14 mouse cellular contexts compared by ENCODE assay signal in the genomic region with DNA sequence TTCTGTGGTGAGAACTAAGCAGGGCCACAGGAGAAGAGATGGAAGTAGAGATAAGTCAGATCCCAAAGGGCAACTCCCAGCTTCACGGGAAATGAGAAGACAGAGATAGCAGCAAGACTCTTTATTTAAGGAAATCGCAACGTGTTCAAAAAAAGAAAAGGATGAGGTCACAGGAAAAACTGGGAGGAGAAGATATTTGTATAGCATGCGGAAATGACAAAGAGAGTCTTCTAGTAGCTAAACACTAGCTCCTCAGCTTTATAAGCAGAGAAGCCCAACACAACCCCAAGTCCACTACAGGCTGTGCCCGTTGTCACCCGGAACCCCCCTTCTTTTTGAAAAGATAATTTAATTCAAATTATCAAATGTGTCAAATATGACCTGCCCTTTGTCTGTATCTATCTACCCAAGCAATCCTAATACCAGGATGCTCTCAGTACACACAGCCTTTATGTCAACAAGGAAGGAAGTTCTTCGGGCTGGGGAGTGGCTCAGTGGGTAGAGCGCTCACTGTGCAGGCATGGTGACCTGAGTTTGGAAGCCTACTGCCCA. TPM values are rescaled to one million over a fixed set of nuclear protein-coding genes. Genes with fewer than 3 reads are reported as not detected.
DNase-seq lines count a peak whose midpoint lies in the region; ATAC-seq and TF ChIP-seq lines count a peak whose summit lies in the region.
"Had no signal": no experiment of that assay in that cellular context is flagged by ENCODE, and none has a peak within 500 bp of the region (broad histone marks: within the 10 kb centered on the region; RNA-seq: fewer than 3 reads in every experiment).

No protein-coding gene starts in this region.

- ATAC-seq in heart, postnatal 0 days (ENCODE audit: insufficient read depth, low read depth) = no peak
- ATAC-seq: hindbrain, postnatal 0 days had no signal

- peak overlapping the region; percentile 56 for H3K27ac ChIP-seq in heart, postnatal 0 days (ENCODE audit: low read depth)
- H3K27ac ChIP-seq: hindbrain, postnatal 0 days had no signal

- no peaks in the 10 kb centered on the region for H3K36me3 ChIP-seq in heart, postnatal 0 days (replicated peaks; ENCODE audit: control insufficient read depth, insufficient read depth, low read length)

- H3K9ac ChIP-seq in heart, postnatal 0 days (replicated peaks; ENCODE audit: low read depth, low read length) = no peak overlapping the region

- no peak overlapping the region for H3K4me2 ChIP-seq in heart, postnatal 0 days (ENCODE audit: low read depth, low read length)

- H3K4me1 ChIP-seq in heart, postnatal 0 days (ENCODE audit: control insufficient read depth, insufficient read depth) = peaks cover 11% of the 10 kb centered on the region

- H3K27me3 ChIP-seq in heart, postnatal 0 days (ENCODE audit: control insufficient read depth, insufficient read depth, low read length) = no peaks in the 10 kb centered on the region

- peak; percentile 22 for DNase-seq in adrenal gland, adult 2 months
- DNase-seq in adrenal gland, postnatal 10 days = no peak
- DNase-seq in kidney, postnatal 36 days = peak; percentile 35 to 60
- DNase-seq in kidney, postnatal 14 days = no peak
- DNase-seq in heart, postnatal 0 days (ENCODE audit: low spot score) = peak; percentile 50
- peak; percentile 81 for DNase-seq in lung, postnatal 25 days (ENCODE audit: low spot score)
- DNase-seq in frontal cortex, postnatal 25 days (ENCODE audit: low spot score in 2 of 2) = no peak
- DNase-seq in gastrocnemius, adult 8-10 months (ENCODE audit: low spot score in 2 of 2) = no peak
- DNase-seq: adrenal gland, adult 8-10 months; cerebellum, adult 11 months; thymus, adult 18-20 months had no signal

- WGBS in heart, postnatal 0 days = 51% methylated on average over 8 of the region's 8 CpGs

- TF ChIP-seq EP300 in heart, postnatal 0 days (IDR thresholded peaks at IDR 0.05; ENCODE audit: low read depth) = peak; percentile 65; the same call in 1 of the 2 replicates

- no peak for TF ChIP-seq CTCF in heart, postnatal 0 days (IDR thresholded peaks at IDR 0.05; ENCODE audit: low read depth)

- H3K9me3 ChIP-seq in heart, postnatal 0 days (replicated peaks; ENCODE audit: control insufficient read depth, low read length) = no peaks in the 10 kb centered on the region

- no peak overlapping the region for H3K4me3 ChIP-seq in heart, postnatal 0 days (ENCODE audit: low read depth, low read length)

RNA-seq across cellular contexts. Expression of a gene that starts 3.1 kb away (rescaled TPM):
- total RNA-seq in adrenal gland, adult 2 months (2021) = 10 to 100 TPM; 11.9 to 12.4 TPM
- polyA plus RNA-seq in adrenal gland, adult 2 months (2012; rRNA removed) = 27.4 and 34.8 TPM in 2 replicates
- total RNA-seq in adrenal gland, postnatal 10 days (2021) = 10 to 100 TPM; 12.1 to 17.8 TPM
- total RNA-seq in heart, postnatal 0 days (2014; rRNA removed; ENCODE audit: low replicate concordance) = 12.4 and 21.9 TPM in 2 replicates
- polyA plus RNA-seq in heart, postnatal 0 days (2015; fragmentation: Nextera tagmentation; extraction: Ambion mirVana) = 4.6 and 5.1 TPM in 2 replicates
- 1 to 10 TPM; 2.8 to 4.0 (median 3.3) TPM for total RNA-seq in gastrocnemius, adult 8-10 months (2022)

RNA-seq across cellular contexts. Expression of a gene that starts 25.6 kb away (rescaled TPM):
- 10 to 100 TPM; 49.9 to 53.8 TPM for total RNA-seq in adrenal gland, adult 2 months (2021)
- 68.9 and 69.9 TPM in 2 replicates for polyA plus RNA-seq in adrenal gland, adult 2 months (2012; rRNA removed)
- total RNA-seq in adrenal gland, postnatal 10 days (2021) = 10 to 100 TPM; 44.4 to 51.7 TPM
- 22.8 and 42.1 TPM in 2 replicates for total RNA-seq in heart, postnatal 0 days (2014; rRNA removed; ENCODE audit: low replicate concordance)
- 19.0 and 19.1 TPM in 2 replicates for polyA plus RNA-seq in heart, postnatal 0 days (2015; fragmentation: Nextera tagmentation; extraction: Ambion mirVana)
- 10 to 100 TPM; 14.0 to 18.2 (median 16.4) TPM for total RNA-seq in gastrocnemius, adult 8-10 months (2022)

RNA-seq across cellular contexts. Expression of a gene that starts 37.3 kb away (rescaled TPM):
- total RNA-seq in adrenal gland, adult 2 months (2021) = not detected
- polyA plus RNA-seq in adrenal gland, adult 2 months (2012; rRNA removed) = not detected in 2 replicates
- not detected for total RNA-seq in adrenal gland, postnatal 10 days (2021)
- not detected in 2 replicates for total RNA-seq in heart, postnatal 0 days (2014; rRNA removed; ENCODE audit: low replicate concordance)
- polyA plus RNA-seq in heart, postnatal 0 days (2015; fragmentation: Nextera tagmentation; extraction: Ambion mirVana) = 0.04 TPM in 1 of 2 replicates, not detected in the other
- not detected for total RNA-seq in gastrocnemius, adult 8-10 months (2022)
- total RNA-seq: adrenal gland, adult 8-10 months; granulocyte monocyte progenitor cell, adult 5-6 weeks had no signal
- polyA plus RNA-seq: hindbrain, postnatal 0 days; liver, embryonic 16.5 days had no signal

RNA-seq across cellular contexts. Expression of a gene that starts 40.3 kb away (rescaled TPM):
- total RNA-seq in adrenal gland, adult 2 months (2021) = 10 to 100 TPM; 19.5 to 26.1 TPM
- polyA plus RNA-seq in adrenal gland, adult 2 months (2012; rRNA removed) = 20.9 and 31.7 TPM in 2 replicates
- 10 to 100 TPM; 52.7 to 57.5 TPM for total RNA-seq in adrenal gland, postnatal 10 days (2021)
- total RNA-seq in heart, postnatal 0 days (2014; rRNA removed; ENCODE audit: low replicate concordance) = 158 and 228 TPM in 2 replicates
- 300 and 309 TPM in 2 replicates for polyA plus RNA-seq in heart, postnatal 0 days (2015; fragmentation: Nextera tagmentation; extraction: Ambion mirVana)
- total RNA-seq in gastrocnemius, adult 8-10 months (2022) = 10 to 100 TPM; 14.9 to 20.7 (median 17.2) TPM

Comparison
In these comparisons a context has a peak if more than half of its experiments do, and no peak if none do; other contexts are left out.
1. DNase-seq: peak in adrenal gland, adult 2 months (single experiment), kidney, postnatal 36 days (2 of 2), heart, postnatal 0 days (single experiment) and lung, postnatal 25 days (single experiment); none in adrenal gland, postnatal 10 days (single experiment), kidney, postnatal 14 days (single experiment), frontal cortex, postnatal 25 days (0 of 2) and gastrocnemius, adult 8-10 months (0 of 2).